Mouse (Mus musculus) lung, adult 2 months (tissue): Measurements from ENCODE around the gene Asxl2.

ENCODE experiments used
- CTCF ChIP-seq: fragments of 200-500 bp; IDR thresholded peaks from 2 replicates; pipeline ENCODE4 v1.5.1; 2011; ENCODE audit warnings: mild to moderate bottlenecking, low read length, control low read depth; ENCODE audit not compliant: insufficient read depth
- POLR2A ChIP-seq: fragments of 200-500 bp; IDR thresholded peaks from 2 replicates; pipeline ENCODE4 v1.6.1; 2011; ENCODE audit warnings: low read depth, mild to moderate bottlenecking, control low read depth, low read length, borderline replicate concordance; ENCODE audit errors: extremely low read depth

DNA sequence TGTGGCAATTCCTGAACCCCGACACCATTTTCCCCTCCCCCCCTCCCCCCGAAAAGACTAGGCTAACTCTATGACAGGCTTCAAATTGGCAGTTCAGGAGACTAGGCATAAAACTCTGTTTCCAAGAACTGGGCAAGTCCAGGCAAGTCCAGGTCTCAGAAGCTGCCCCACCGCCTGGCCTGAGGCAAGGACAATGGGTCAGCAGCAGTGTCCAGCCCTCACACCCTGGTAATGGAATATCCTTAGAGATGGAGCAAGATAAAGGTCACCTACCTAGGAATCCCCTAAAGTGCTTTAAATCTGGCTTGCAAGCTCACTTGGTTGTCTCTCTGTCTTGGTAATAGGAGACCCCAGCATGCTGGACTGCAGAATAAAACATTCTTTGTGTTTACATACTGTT, 121.3 kb downstream of the Asxl2 start:
- TF ChIP-seq POLR2A = no peak
- no peak for TF ChIP-seq CTCF
